Mouse (Mus musculus): ENCODE data around the gene Kcne1. TPM values are rescaled to one million over a fixed set of nuclear protein-coding genes. Genes with fewer than 3 reads are reported as not detected.

The Kcne1 gene
- polyA plus RNA-seq (2015; fragmentation: Nextera tagmentation; extraction: Ambion mirVana): 105 and 125 TPM in 2 replicates

GRCm38 (mm10) chr16:92359229-92359628, at the start of gene Kcne1:
Gene Kcne1 (minus strand): TSS chr16:92359468.
- H3K4me2 ChIP-seq: peak within 1 kb of the TSS; percentile 63
- no peak for ATAC-seq (ENCODE audit: extremely low read depth, insufficient number of reproducible peaks, low FRiP score, low TSS enrichment)
- H3K27me3 ChIP-seq (replicated peaks): peaks cover 5% of the 10 kb centered on the region; the same call in 1 of the 2 replicates
- no peaks in the 10 kb centered on the region for H3K9me3 ChIP-seq
- H3K36me3 ChIP-seq: no peaks in the 10 kb centered on the region
- H3K4me3 ChIP-seq: peak within 1 kb of the TSS; percentile 45
- peaks cover 49% of the 10 kb centered on the region for H3K4me1 ChIP-seq
- WGBS: 36% methylated on average over 9 of the region's 9 CpGs
- H3K9ac ChIP-seq: peak within 1 kb of the TSS; percentile 78
- peak within 1 kb of the TSS; percentile 56 for H3K27ac ChIP-seq (replicated peaks)

- no peaks in the 10 kb centered on the region for H3K36me3 ChIP-seq
- H3K27ac ChIP-seq (replicated peaks): 0 out of 2 replicates have a peak overlapping the region, but pooled peaks have one; percentile 12
- H3K4me3 ChIP-seq: no peak overlapping the region
- H3K27me3 ChIP-seq (replicated peaks): no peaks in the 10 kb centered on the region
- no peak for ATAC-seq (ENCODE audit: extremely low read depth, insufficient number of reproducible peaks, low FRiP score, low TSS enrichment)
- 59% methylated on average over 2 of the region's 2 CpGs for WGBS
- H3K9me3 ChIP-seq: no peaks in the 10 kb centered on the region
- H3K4me1 ChIP-seq: peaks cover 63% of the 10 kb centered on the region
- no peak overlapping the region for H3K9ac ChIP-seq
- no peak overlapping the region for H3K4me2 ChIP-seq
Observed at GRCm38 (mm10) chr16:92407883-92408282, 48.6 kb upstream of the Kcne1 start.

- WGBS: 90% methylated on average over 2 of the region's 2 CpGs
- Histone ChIP-seq H3K4me2 (no peak overlapping the region), H3K9ac (no peak overlapping the region), H3K36me3 (no peaks in the 10 kb centered on the region), H3K4me1 (peaks cover 56% of the 10 kb centered on the region), H3K4me3 (no peak overlapping the region), H3K9me3 (no peaks in the 10 kb centered on the region), H3K27me3 (replicated peaks) (no peaks in the 10 kb centered on the region), H3K27ac (replicated peaks) (no peak overlapping the region)
- ATAC-seq (ENCODE audit: extremely low read depth, insufficient number of reproducible peaks, low FRiP score, low TSS enrichment): no peak
Observed at GRCm38 (mm10) chr16:92404141-92404540, 44.9 kb upstream of the Kcne1 start.

GRCm38 (mm10) chr16:92403069-92403468, 43.8 kb upstream of the Kcne1 start:
- H3K27me3 ChIP-seq (replicated peaks): no peaks in the 10 kb centered on the region
- no peak overlapping the region for H3K4me2 ChIP-seq
- peaks cover 62% of the 10 kb centered on the region for H3K4me1 ChIP-seq
- H3K9ac ChIP-seq: peak overlapping the region; percentile 74; the same call in 1 of the 2 replicates
- no peaks in the 10 kb centered on the region for H3K9me3 ChIP-seq
- WGBS: 65% methylated on average over 10 of the region's 10 CpGs
- H3K27ac ChIP-seq (replicated peaks): peak overlapping the region; percentile 61
- no peak for ATAC-seq (ENCODE audit: extremely low read depth, insufficient number of reproducible peaks, low FRiP score, low TSS enrichment)
- no peaks in the 10 kb centered on the region for H3K36me3 ChIP-seq
- H3K4me3 ChIP-seq: no peak overlapping the region

- peak overlapping the region; percentile 74 for H3K9ac ChIP-seq
- H3K4me3 ChIP-seq: no peak overlapping the region
- no peak for ATAC-seq (ENCODE audit: extremely low read depth, insufficient number of reproducible peaks, low FRiP score, low TSS enrichment)
- 42% methylated on average over 8 of the region's 8 CpGs for WGBS
- H3K9me3 ChIP-seq: no peaks in the 10 kb centered on the region
- peak overlapping the region; percentile 61 for H3K27ac ChIP-seq (replicated peaks)
- peaks cover 1% of the 10 kb centered on the region for H3K36me3 ChIP-seq
- peaks cover 64% of the 10 kb centered on the region for H3K4me1 ChIP-seq
- H3K27me3 ChIP-seq (replicated peaks): no peaks in the 10 kb centered on the region
- H3K4me2 ChIP-seq: no peak overlapping the region
Observed at GRCm38 (mm10) chr16:92402216-92402615, 42.9 kb upstream of the Kcne1 start.

GRCm38 (mm10) chr16:92401206-92401605, 41.9 kb upstream of the Kcne1 start:
- no peaks in the 10 kb centered on the region for H3K9me3 ChIP-seq
- 54% methylated on average over 10 of the region's 10 CpGs for WGBS
- peak overlapping the region; percentile 94 for H3K9ac ChIP-seq
- no peak overlapping the region for H3K4me3 ChIP-seq
- H3K27ac ChIP-seq (replicated peaks): peak overlapping the region; percentile 97; the same call in 1 of the 2 replicates
- ATAC-seq (ENCODE audit: extremely low read depth, insufficient number of reproducible peaks, low FRiP score, low TSS enrichment): no peak
- no peak overlapping the region for H3K4me2 ChIP-seq
- no peaks in the 10 kb centered on the region for H3K27me3 ChIP-seq (replicated peaks)
- peaks cover 74% of the 10 kb centered on the region for H3K4me1 ChIP-seq
- H3K36me3 ChIP-seq: peaks cover 12% of the 10 kb centered on the region

GRCm38 (mm10) chr16:92399490-92400458, 40.5 kb upstream of the Kcne1 start:
- Histone ChIP-seq H3K4me1 (peaks cover 79% of the 10 kb centered on the region), H3K9me3 (no peaks in the 10 kb centered on the region), H3K27ac (replicated peaks) (peak overlapping the region; percentile 97)

GRCm38 (mm10) chr16:92398574-92399118, 39.4 kb upstream of the Kcne1 start:
- H3K27me3 ChIP-seq (replicated peaks): no peaks in the 10 kb centered on the region
- 28% methylated on average over 6 of the region's 6 CpGs for WGBS
- peak overlapping the region; percentile 94 for H3K9ac ChIP-seq
- peak overlapping the region; percentile 67 for H3K4me3 ChIP-seq
- H3K4me2 ChIP-seq: peak overlapping the region; percentile 76
- peaks cover 37% of the 10 kb centered on the region for H3K36me3 ChIP-seq
- peaks cover 77% of the 10 kb centered on the region for H3K4me1 ChIP-seq
- ATAC-seq (ENCODE audit: extremely low read depth, insufficient number of reproducible peaks, low FRiP score, low TSS enrichment): no peak
- no peaks in the 10 kb centered on the region for H3K9me3 ChIP-seq
- peak overlapping the region; percentile 97 for H3K27ac ChIP-seq (replicated peaks)

More at GRCm38 (mm10) chr16:92399490-92400458, 40.5 kb upstream of the Kcne1 start:
- peak overlapping the region; percentile 67 for H3K4me3 ChIP-seq
- WGBS: under 1% methylated on average over 37 of the region's 37 CpGs
- H3K27me3 ChIP-seq (replicated peaks): no peaks in the 10 kb centered on the region
- peak overlapping the region; percentile 76 for H3K4me2 ChIP-seq
- peak; percentile 76 for ATAC-seq (ENCODE audit: extremely low read depth, insufficient number of reproducible peaks, low FRiP score, low TSS enrichment)
- peaks cover 26% of the 10 kb centered on the region for H3K36me3 ChIP-seq
- peak overlapping the region; percentile 94 for H3K9ac ChIP-seq

- Histone ChIP-seq H3K9ac (peak overlapping the region; percentile 94), H3K27me3 (replicated peaks) (no peaks in the 10 kb centered on the region), H3K4me3 (peak overlapping the region; percentile 67), H3K36me3 (peaks cover 44% of the 10 kb centered on the region), H3K9me3 (no peaks in the 10 kb centered on the region), H3K4me1 (peaks cover 70% of the 10 kb centered on the region), H3K27ac (replicated peaks) (peak overlapping the region; percentile 97), H3K4me2 (peak overlapping the region; percentile 76)
- 32% methylated on average over 10 of the region's 10 CpGs for WGBS
- no peak for ATAC-seq (ENCODE audit: extremely low read depth, insufficient number of reproducible peaks, low FRiP score, low TSS enrichment)
Observed at GRCm38 (mm10) chr16:92397745-92398573, 38.7 kb upstream of the Kcne1 start.

GRCm38 (mm10) chr16:92393732-92394131, 34.5 kb upstream of the Kcne1 start:
- Histone ChIP-seq H3K27ac (replicated peaks) (no peak overlapping the region), H3K36me3 (peaks cover 73% of the 10 kb centered on the region), H3K4me2 (no peak overlapping the region), H3K9me3 (no peaks in the 10 kb centered on the region), H3K4me3 (no peak overlapping the region), H3K9ac (no peak overlapping the region), H3K4me1 (peaks cover 38% of the 10 kb centered on the region), H3K27me3 (replicated peaks) (no peaks in the 10 kb centered on the region)
- ATAC-seq (ENCODE audit: extremely low read depth, insufficient number of reproducible peaks, low FRiP score, low TSS enrichment): no peak
- 93% methylated on average over 3 of the region's 3 CpGs for WGBS

GRCm38 (mm10) chr16:92387692-92388091, 28.4 kb upstream of the Kcne1 start:
- 68% methylated on average over 10 of the region's 10 CpGs for WGBS
- peaks cover 26% of the 10 kb centered on the region for H3K36me3 ChIP-seq
- H3K27me3 ChIP-seq (replicated peaks): no peaks in the 10 kb centered on the region
- no peaks in the 10 kb centered on the region for H3K9me3 ChIP-seq
- no peak overlapping the region for H3K27ac ChIP-seq (replicated peaks)
- ATAC-seq (ENCODE audit: extremely low read depth, insufficient number of reproducible peaks, low FRiP score, low TSS enrichment): no peak
- H3K4me1 ChIP-seq: no peaks in the 10 kb centered on the region
- H3K4me2 ChIP-seq: no peak overlapping the region
- no peak overlapping the region for H3K4me3 ChIP-seq
- no peak overlapping the region for H3K9ac ChIP-seq

Data from heart, embryonic 13.5 days (tissue).